Mouse (Mus musculus) megakaryocyte, adult 5-6 weeks (primary cell): ENCODE measurements at regions not wholly inside any gene's neighbourhood (a gene's known extent, or its start where the extent isn't known, plus 50 kb on each side); places are given as distances from the start of the nearest gene placed in this dataset.

Experiments used
- ATAC-seq: 2 replicates; pipeline ENCODE4 v1.8.0; 2016; ENCODE audit warnings: mild to moderate bottlenecking, inconsistent platforms; ENCODE audit not compliant: poor library complexity, severe bottlenecking

GRCm38 (mm10) chr15:59795717-59796116 lies 220.7 kb downstream of the 4933412E24Rik start:
- ATAC-seq, result peak; percentile 90

GRCm38 (mm10) chr15:59794871-59795270 lies 221.5 kb downstream of the 4933412E24Rik start:
- ATAC-seq, result no peak

GRCm38 (mm10) chr15:59786706-59787425 lies 229.5 kb downstream of the 4933412E24Rik start:
- ATAC-seq, result no peak

- ATAC-seq, result peak; percentile 31
These were observed 230.4 kb downstream of the 4933412E24Rik start for GRCm38 (mm10) chr15:59785981-59786380.

GRCm38 (mm10) chr15:59784556-59784929 lies 231.9 kb downstream of the 4933412E24Rik start:
- ATAC-seq, result no peak

DNA sequence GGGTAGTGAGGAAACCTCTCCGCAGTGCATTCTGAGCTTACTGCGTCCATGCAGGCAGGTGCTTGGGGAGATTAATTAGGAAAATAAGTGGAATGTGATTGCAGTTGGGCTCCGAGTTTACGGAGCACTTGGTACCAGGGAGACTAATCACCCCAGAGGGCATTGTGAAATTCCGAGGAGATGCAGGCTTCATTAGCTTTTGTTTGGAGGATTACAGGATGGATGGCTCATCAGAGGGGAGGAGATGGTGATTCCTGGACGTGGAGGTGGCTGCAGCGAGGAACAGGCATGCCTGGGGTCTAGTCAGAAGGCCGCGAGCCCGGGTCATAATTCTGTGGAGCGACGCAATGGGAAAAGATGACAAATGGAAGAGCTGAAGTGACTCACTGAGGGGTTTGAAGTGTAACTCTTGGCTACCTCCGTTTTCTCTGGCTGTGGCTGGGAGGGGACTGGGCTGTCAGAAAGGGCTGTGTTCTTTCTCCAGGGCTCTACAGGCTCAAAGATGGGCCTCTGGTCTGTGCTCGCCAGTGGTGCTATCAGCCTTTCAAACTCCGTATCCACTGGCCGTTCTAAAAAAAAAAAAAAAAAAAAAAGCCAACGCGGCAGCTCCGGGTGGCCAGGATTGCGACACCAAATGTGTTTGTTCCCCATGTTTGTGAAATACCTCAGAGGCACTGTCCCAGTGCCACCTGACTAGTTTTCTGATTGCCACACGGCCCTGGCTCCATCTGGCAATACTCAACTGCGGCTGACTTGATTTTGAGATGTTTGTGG lies 232.4 kb downstream of the 4933412E24Rik start:
- peak; percentile 93 for ATAC-seq

- no peak for ATAC-seq
These were observed 233.0 kb downstream of the 4933412E24Rik start for GRCm38 (mm10) chr15:59783393-59783781.

DNA sequence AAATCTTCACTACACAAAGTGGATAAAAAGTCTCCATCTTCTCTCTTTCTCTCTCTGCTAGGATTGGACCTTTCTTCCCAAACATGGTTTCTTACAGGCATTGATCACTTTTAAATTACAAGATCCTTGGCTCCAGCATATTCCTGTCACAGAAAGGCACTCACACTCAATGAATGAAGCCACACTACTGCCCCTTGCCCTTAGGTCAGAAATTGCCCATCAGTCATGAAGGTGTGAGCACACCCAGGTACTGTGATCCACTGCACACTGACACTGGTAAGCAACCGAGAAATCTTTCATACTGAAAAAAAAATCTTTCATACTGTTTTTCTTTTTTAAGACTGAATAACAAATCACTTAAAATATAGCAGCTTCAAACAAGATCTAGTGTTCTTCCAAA lies 235.9 kb downstream of the 4933412E24Rik start:
- no peak for ATAC-seq

DNA sequence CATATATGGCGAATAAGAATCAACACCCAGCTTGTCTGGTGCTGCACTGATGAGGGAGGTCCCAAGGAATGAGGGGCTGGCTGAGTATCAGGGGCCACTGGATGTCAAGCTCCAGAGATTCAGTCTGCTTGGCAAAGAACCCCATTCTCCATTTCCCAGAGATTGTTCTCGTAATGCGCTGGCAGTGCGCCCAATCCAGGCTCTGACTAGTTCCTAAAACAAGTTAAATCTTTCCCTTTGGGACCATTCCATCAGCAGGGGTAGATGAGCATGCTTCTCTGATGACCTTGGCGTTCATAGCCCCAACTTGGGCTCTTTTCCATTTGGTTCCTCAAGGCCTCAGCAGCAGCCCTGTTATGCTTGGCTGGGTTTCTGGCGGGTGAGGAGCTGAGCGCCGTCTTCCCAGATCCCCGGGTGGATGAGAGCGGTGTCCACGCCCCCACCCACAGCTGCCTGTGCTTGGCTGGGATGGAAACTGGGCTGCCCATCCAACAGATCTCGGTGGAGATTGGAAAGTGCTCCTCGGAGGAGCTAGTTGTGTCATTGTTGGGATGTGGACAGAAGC lies 239.0 kb downstream of the 4933412E24Rik start:
- ATAC-seq, result no peak

- no peak for ATAC-seq
These were observed 240.6 kb downstream of the 4933412E24Rik start for GRCm38 (mm10) chr15:59775781-59776180.

DNA sequence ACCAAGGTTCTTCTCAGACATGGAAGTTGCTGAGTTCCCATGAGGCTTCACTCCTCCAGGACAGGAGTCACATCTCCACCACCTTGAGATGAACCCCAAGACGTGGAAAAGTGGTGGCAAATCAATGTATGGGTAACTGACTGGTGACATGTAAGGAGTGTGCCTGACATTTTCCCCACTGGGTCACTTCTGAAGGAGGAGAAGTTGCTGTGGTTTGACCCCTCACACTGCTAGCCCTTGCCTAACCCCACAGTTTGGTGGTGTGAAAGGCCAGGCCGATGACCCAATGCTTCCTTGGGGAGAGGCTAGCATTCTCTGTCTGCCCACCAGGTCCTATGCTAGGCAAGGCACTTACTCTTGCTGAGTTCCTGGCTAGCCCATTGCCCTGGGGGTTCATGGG lies 242.4 kb downstream of the 4933412E24Rik start:
- ATAC-seq, result peak; percentile 38

DNA sequence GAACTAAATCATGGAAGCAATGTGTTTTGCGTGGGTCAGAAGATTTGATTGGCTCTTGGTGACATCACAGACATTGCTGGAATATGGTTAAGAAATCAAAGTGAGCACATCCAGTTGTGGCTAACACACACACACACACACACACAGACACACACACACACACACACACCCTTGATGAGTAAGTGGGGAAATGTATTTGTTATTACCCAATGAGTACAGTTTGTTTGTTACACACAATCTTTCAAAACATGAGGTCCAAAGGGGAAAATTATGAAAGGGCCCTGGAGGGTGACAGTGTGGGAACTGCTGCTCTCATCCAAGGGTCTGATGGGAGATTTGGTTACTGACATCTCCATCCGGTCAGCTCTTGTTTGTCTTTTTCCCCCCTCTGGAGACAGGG lies 243.8 kb downstream of the 4933412E24Rik start:
- peak; percentile 45 for ATAC-seq

GRCm38 (mm10) chr15:59762061-59762460 lies 254.4 kb downstream of the 4933412E24Rik start:
- ATAC-seq, result peak; percentile 51

GRCm38 (mm10) chr15:59760490-59760889 lies 255.9 kb downstream of the 4933412E24Rik start:
- no peak for ATAC-seq

- ATAC-seq, result peak; percentile 77
These were observed 256.8 kb downstream of the 4933412E24Rik start for GRCm38 (mm10) chr15:59759566-59759965.

DNA sequence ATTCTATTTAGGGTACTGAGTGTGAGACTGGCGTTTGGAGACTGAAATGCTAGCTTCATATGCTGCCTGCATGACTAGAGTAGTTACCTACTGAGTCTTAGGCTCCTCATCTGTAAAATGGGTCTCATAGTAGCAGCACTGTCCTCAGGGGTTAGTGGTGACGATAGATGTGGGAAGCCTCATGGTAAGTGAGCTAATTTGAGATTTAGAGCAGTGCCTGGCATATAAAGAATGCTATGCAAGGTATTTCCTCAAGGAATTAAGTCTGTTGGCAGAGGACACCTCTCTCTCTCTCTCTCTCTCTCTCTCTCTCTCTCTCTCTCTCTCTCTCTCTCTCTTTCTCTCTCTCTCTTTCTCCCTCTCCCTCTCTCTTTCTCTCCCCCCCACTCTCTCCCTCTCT lies 257.4 kb downstream of the 4933412E24Rik start:
- ATAC-seq, result no peak

GRCm38 (mm10) chr15:59756141-59756540 lies 260.3 kb downstream of the 4933412E24Rik start:
- no peak for ATAC-seq

- no peak for ATAC-seq
These were observed 261.5 kb downstream of the 4933412E24Rik start for GRCm38 (mm10) chr15:59754906-59755305.

DNA sequence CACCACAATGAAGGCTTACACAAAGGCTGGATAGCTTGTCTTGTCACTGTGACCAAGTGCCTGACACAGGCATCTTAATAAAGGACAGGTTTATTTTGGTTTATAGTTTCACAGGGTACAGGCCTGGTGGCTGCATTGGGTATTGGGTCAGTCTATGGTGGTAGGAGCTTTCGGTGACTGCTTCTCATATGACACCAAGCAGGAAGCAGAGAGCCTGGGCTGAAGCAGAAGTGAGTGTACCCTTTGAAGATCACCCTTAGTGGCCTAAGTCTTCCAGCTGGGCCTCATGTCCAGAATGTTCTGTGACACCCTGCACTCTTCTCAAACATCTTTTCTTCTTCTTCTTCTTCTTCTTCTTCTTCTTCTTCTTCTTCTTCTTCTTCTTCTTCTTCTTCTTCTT lies 264.1 kb downstream of the 4933412E24Rik start:
- peak; percentile 72 for ATAC-seq

DNA sequence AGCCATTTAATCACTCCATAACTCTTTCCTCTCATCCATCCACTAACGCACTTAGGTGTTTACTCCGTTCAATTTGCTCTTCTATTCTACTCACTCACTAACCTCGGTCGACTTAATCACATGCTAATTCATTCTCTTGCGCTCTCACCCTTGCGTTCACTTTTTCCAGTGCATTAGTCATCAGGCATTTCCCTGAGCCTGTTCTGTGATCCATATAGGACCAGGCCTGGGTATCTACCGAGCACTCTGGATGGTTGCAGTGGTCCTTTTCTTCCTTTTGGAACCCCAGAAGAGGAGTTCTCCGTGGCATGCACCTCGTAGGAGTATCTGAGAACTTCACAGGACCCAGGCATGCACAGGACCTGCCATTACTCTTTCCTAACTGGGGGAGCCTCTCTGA lies 270.1 kb downstream of the 4933412E24Rik start:
- ATAC-seq, result no peak

GRCm38 (mm10) chr15:59744411-59744931 lies 271.9 kb downstream of the 4933412E24Rik start:
- peak; percentile 91 for ATAC-seq

GRCm38 (mm10) chr15:59739197-59739596 lies 277.2 kb downstream of the 4933412E24Rik start:
- peak; percentile 91 for ATAC-seq
